Mouse (Mus musculus): ENCODE measurements around the gene Ccdc65.

Gene Ccdc65

DNA sequence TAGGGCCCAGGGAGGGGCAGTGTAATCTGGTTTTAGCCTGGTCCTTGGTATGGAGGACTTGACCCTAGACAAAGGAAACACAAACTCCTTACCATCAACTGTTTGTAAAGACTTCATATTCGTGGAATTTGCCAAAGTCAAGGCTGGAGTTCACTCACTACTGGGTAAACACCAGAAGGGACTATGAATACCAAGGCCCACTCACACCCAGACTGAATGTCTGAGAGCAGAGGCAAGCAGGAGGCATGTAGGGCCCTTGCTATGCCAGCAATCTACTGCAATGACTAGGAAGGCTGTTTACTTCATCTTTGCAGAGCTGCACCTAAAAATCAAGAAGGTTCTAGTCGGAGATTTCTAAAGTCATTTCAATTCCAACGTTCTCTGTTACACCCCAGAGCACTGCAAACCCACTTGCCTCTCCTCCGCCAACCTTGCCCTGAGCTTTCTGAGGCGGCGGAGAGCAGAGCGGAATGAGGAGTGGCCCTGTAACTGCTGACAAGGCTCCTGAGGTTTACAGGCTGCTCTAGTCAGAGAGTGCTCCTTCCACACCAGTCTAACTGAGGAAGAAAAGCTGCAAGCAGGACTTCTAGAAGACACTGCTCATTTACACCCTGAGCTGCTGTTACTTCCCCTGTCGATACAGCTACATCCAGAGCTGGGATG, 34.9 kb downstream of the Ccdc65 start:
- ChIA-PET POLR2A (interaction anchor here (0.5 to 16.1 kb wide), 22 partner anchors 9 to 493 kb away, joined by 3 to 202 read pairs (median 5); partner anchors contain the start of genes Arf3 (in 3 of the 4), Fkbp11 (in 2 of the 4), Rnd1 (in 1 of the 4) and Tuba1b (in 1 of the 4)), CTCF (interaction anchor here in 3 of 4 experiments (0.6 to 1.7 kb wide), 13 partner anchors 9 to 163 kb away, joined by 3 to 8 read pairs (median 3); partner anchors contain the start of genes Fkbp11 (in 1 of the 3) and Wnt1 (in 1 of the 3))

GRCm38 (mm10) chr15:98743863-98744262, 35.9 kb downstream of the Ccdc65 start:
- ChIA-PET CTCF (interaction anchor here in 3 of 4 experiments (0.6 to 1.5 kb wide), 8 partner anchors 9 to 68 kb away, joined by 3 to 7 read pairs (median 4); partner anchors contain the start of genes Ccdc65 (in 1 of the 3) and Wnt1 (in 1 of the 3)), POLR2A (interaction anchor here in 3 of 4 experiments (0.6 to 16.1 kb wide), 14 partner anchors 9 to 193 kb away, joined by 3 to 202 read pairs (median 8); partner anchors contain the start of genes Arf3 (in 3 of the 3), Fkbp11 (in 2 of the 3), Rnd1 (in 1 of the 3) and Tuba1b (in 1 of the 3))

DNA sequence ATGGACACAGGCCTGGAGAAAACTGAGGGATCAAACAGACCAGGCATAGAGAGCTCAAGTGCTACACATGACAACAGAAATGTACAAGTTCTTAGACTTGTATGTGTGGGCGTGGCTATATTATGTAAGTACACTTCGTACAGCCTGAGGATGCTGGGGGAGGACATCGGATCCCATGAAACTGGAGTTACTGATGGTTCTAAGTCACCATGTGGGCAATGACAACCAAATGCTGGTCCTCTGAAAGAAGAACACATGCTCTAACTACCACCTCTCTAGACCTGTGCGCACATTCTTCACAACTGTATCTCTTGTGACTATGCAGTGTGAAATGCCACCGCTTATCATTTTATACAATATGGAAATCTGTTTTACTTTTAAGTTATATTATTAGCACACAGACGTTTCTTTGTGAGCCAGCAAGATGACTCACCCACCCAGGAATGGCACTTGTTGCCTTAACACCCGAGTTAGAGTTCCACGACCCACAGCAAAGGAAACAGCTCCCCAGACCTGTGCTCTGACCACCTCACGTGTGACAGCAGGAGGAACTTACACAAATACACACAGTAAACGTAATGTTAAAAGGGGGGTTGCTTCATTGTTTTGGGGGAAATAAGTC, 38.4 kb downstream of the Ccdc65 start:
- ChIA-PET CTCF (interaction anchor here in 2 of 4 experiments (0.6 to 1.0 kb wide), 4 partner anchors 8 to 720 kb away, joined by 3 to 7 read pairs (median 3); no protein-coding TSS in a partner anchor), POLR2A (interaction anchor here in 2 of 4 experiments (0.9 to 16.1 kb wide), 12 partner anchors 8 to 189 kb away, joined by 3 to 202 read pairs (median 8); partner anchors contain the start of genes Arf3 (in 2 of the 2), Adcy6 (in 1 of the 2), Fkbp11 (in 1 of the 2) and Tuba1b (in 1 of the 2))

DNA sequence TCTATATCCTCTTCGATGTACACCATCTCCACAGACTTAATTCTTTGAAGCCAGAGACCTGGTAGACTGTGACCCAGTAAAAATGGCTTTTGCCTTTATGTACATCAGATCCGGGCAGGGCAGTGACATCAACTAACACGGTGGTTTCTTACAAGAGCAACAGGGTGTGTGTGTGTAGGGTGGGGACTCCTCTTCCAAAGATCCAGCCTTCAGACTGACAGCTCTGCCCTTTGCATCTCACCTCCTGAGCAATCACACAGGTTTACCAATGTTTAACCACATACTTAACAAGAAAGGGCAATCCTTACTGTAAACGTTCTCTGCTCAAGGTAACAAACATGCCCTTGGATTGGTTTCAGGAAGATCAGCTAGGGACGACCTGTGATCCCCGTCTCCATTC, 39.3 kb downstream of the Ccdc65 start:
- CTCF ChIA-PET = interaction anchor here in 3 of 4 experiments (0.6 to 1.8 kb wide), 5 partner anchors 9 to 719 kb away, joined by 3 to 7 read pairs (median 3); partner anchors contain the start of gene Ccdc65 (in 1 of the 3)
- POLR2A ChIA-PET = interaction anchor here in 2 of 4 experiments (1.1 to 16.1 kb wide), 16 partner anchors 8 to 188 kb away, joined by 3 to 202 read pairs (median 8); partner anchors contain the start of genes Arf3 (in 2 of the 2), Fkbp11 (in 2 of the 2) and Tuba1b (in 1 of the 2)

- CTCF ChIA-PET = interaction anchor here in 2 of 4 experiments (0.6 to 2.2 kb wide), 6 partner anchors 10 to 332 kb away, joined by 3 to 15 read pairs (median 8); partner anchors contain the start of genes Arf3 (in 1 of the 2) and Fkbp11 (in 1 of the 2)
- POLR2A ChIA-PET = interaction anchor here in 3 of 4 experiments (0.8 to 16.1 kb wide), 12 partner anchors 11 to 185 kb away, joined by 3 to 202 read pairs (median 4); partner anchors contain the start of genes Arf3 (in 2 of the 3) and Fkbp11 (in 1 of the 3)
Measured at GRCm38 (mm10) chr15:98749093-98749492, 41.1 kb downstream of the Ccdc65 start.

GRCm38 (mm10) chr15:98753021-98753423, 45.0 kb downstream of the Ccdc65 start:
- ChIA-PET POLR2A (interaction anchor here (0.6 to 16.1 kb wide), 21 partner anchors 9 to 248 kb away, joined by 3 to 202 read pairs (median 6); partner anchors contain the start of genes Arf3 (in 3 of the 4) and Fkbp11 (in 2 of the 4)), CTCF (interaction anchor here in 3 of 4 experiments (0.5 to 1.8 kb wide), 7 partner anchors 10 to 1715 kb away, joined by 3 to 5 read pairs (median 4); no protein-coding TSS in a partner anchor)

- ChIA-PET POLR2A (interaction anchor here in 3 of 4 experiments (0.6 to 16.1 kb wide), 20 partner anchors 8 to 237 kb away, joined by 3 to 202 read pairs (median 6); partner anchors contain the start of genes Arf3 (in 3 of the 3), Rnd1 (in 2 of the 3) and Fkbp11 (in 1 of the 3)), CTCF (interaction anchor here in 2 of 4 experiments (0.9 to 1.6 kb wide), 7 partner anchors 9 to 137 kb away, joined by 3 to 4 read pairs (median 4); partner anchors contain the start of genes Arf3 (in 2 of the 2) and Prkag1 (in 1 of the 2))
Measured at GRCm38 (mm10) chr15:98754125-98754524, 46.1 kb downstream of the Ccdc65 start.

DNA sequence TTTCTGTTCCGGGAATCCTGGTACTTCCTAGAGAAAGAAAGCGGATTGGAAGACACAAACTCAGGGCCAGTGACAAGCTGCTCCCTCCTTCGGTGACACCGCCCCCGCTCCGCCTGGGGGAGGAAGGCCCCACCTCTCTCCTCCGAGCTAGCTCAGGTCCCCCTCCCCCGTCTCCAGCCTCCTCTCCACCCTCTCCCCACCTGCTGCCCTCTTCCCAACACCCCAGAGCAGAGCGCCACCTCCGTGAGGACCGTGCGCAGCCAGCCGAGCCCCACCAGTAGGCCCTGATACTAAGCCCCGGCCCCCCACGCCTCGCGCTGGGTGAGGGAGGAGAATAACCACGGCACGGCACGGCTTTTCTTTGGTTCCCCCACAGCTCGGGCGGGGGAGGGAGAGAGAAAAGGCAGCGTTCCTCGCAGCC, 54.2 kb downstream of the Ccdc65 start:
- ChIA-PET CTCF (interaction anchor here (0.5 to 2.4 kb wide), 27 partner anchors 8 to 1043 kb away, joined by 3 to 13 read pairs (median 4); partner anchors contain the start of genes Fkbp11 (in 1 of the 4), Gm49450 (in 1 of the 4), Prkag1 (in 1 of the 4) and Tuba1a (in 1 of the 4)), POLR2A (interaction anchor here in 3 of 4 experiments (0.5 to 5.4 kb wide), 68 partner anchors 8 to 989 kb away, joined by 3 to 95 read pairs (median 5); partner anchors contain the start of genes Fkbp11 (in 3 of the 3), Rnd1 (in 3 of the 3), Ddx23 (in 2 of the 3) and Adcy6 (in 1 of the 3))

- ChIA-PET POLR2A (interaction anchor here (0.6 to 5.4 kb wide), 88 partner anchors 9 to 677 kb away, joined by 3 to 95 read pairs (median 5); partner anchors contain the start of genes Fkbp11 (in 3 of the 4), Rnd1 (in 3 of the 4), Ddx23 (in 2 of the 4) and Adcy6 (in 1 of the 4)), CTCF (interaction anchor here (0.5 to 2.4 kb wide), 31 partner anchors 9 to 869 kb away, joined by 3 to 13 read pairs (median 4); partner anchors contain the start of genes Adcy6 (in 1 of the 4), Ccdc65 (in 1 of the 4), Fkbp11 (in 1 of the 4) and Gm49450 (in 1 of the 4))
Measured at GRCm38 (mm10) chr15:98762670-98763529, 54.9 kb downstream of the Ccdc65 start, which contains the start of gene Arf3. Arf3 (minus strand) TSS chr15:98763214.

- ChIA-PET CTCF (interaction anchor here in 3 of 4 experiments (0.5 to 1.0 kb wide), 7 partner anchors 9 to 1572 kb away, joined by 3 to 5 read pairs (median 3); partner anchors contain the start of genes Ccdc65 (in 1 of the 3) and Prkag1 (in 1 of the 3)), POLR2A (interaction anchor here in 3 of 4 experiments (0.5 to 0.7 kb wide), 4 partner anchors 21 to 724 kb away, joined by 3 to 6 read pairs (median 3); partner anchors contain the start of gene Rnd1 (in 1 of the 3))
Measured at GRCm38 (mm10) chr15:98765929-98766328, 57.9 kb downstream of the Ccdc65 start.

DNA sequence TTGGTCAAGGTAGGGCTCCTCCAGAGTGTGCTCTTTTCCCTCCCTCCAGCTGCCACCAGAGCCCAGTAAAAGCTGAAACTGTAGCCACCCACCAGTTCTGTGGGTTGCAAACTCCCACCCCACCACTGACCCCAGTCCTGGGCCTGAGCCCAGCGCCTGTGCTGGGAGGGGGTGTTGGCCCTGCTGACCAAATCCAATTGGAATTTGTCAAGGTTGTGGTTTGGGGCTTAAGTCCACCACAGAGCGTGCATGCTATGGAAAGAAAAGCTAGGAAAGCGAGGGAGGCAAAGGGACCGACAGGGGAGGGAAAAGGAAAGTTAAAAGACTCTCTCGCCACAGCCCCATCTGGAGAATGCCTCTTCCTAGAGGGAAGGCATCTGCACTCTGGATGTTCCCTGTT, 60.3 kb downstream of the Ccdc65 start:
- CTCF ChIA-PET = interaction anchor here in 2 of 4 experiments (0.5 to 0.6 kb wide), 3 partner anchors 11 to 1912 kb away, joined by 3 to 11 read pairs (median 5); no protein-coding TSS in a partner anchor
- POLR2A ChIA-PET = interaction anchor here in 1 of 4 experiments (0.5 to 1.1 kb wide), 2 partner anchors 14 to 106 kb away, joined by 3 read pairs; partner anchors contain the start of gene Ddx23

DNA sequence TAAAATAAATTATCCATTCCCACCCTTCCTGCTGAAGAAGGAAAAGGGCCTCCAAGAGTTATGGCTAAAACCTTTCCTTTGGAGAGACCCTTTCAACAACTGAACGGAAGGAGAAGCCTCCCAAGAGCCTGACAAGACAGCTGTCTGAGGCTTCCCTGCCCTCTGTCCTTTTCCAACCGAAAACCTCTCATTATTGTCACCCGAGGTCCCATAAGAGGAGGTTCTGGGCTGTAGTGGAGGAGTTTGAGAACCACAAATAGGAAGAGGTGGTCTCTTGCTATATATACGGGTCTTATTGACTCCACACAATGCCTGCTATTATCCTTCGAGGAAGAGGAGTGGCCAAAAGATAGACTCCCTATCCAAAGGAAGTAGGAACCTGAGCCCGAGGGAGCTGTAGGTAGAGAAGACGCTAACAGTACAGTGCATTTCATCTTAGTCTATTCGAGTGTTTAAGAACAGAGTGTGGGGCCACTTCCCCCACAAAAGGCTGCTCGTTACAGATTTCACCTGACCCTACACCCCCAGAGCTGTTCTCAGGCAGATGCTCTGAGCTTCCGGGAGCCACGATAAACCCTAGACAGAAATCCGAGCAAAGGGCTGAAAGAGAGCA, 63.9 kb downstream of the Ccdc65 start:
- CTCF ChIA-PET = interaction anchor here in 3 of 4 experiments (0.7 to 1.5 kb wide), 10 partner anchors 9 to 584 kb away, joined by 3 to 4 read pairs (median 3); partner anchors contain the start of genes Arf3 (in 1 of the 3) and Wnt1 (in 1 of the 3)
- POLR2A ChIA-PET = interaction anchor here in 3 of 4 experiments (0.6 to 6.2 kb wide), 22 partner anchors 8 to 258 kb away, joined by 3 to 46 read pairs (median 4); partner anchors contain the start of genes Arf3 (in 3 of the 3), Fkbp11 (in 1 of the 3), Kansl2 (in 1 of the 3) and Tuba1c (in 1 of the 3)

DNA sequence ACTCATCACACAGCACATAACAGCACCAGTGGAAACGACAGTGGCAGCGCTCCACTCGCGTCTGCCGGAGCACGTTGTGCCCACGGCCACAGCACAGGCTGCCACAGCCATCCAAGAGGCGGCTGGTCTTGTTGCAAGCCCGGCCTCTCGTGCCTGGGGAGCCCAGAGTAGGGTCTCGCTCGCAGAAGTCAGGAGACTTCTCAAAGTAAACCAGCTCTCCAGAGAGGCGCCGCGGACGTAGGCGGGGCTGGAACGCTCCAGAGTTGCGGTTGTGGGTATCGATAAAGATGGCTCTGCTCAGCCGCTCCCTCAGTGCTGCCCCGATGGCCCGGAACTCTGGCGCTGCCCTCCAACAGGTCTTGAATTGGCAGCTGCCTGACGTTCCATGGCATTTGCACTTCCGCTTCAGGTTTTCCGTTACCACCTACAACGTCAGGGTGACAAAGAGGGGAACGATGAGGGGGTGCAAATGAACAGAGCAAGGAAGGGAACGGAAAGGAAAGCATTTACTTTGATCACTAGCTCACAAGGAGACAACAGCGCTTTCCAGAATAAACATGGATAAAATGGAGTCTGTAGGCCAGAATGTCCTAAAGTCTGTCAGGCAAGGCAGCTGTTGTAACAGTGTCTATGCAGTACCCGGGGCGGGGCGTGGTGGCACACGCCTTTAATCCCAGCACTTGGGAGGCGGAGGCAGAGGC, 64.7 kb downstream of the Ccdc65 start:
- CTCF ChIA-PET = interaction anchor here in 3 of 4 experiments (0.5 to 1.5 kb wide), 10 partner anchors 10 to 584 kb away, joined by 3 to 5 read pairs (median 3); partner anchors contain the start of genes Arf3 (in 1 of the 3) and Wnt1 (in 1 of the 3)
- POLR2A ChIA-PET = interaction anchor here in 3 of 4 experiments (0.6 to 6.2 kb wide), 26 partner anchors 8 to 257 kb away, joined by 3 to 46 read pairs (median 4); partner anchors contain the start of genes Arf3 (in 3 of the 3), Fkbp11 (in 1 of the 3), Kansl2 (in 1 of the 3) and Rnd1 (in 1 of the 3)

Data from embryonic stem cell, embryonic (primary cell).